Comparison of ENCODE assay signal across 9 mouse cellular contexts in the genomic region with DNA sequence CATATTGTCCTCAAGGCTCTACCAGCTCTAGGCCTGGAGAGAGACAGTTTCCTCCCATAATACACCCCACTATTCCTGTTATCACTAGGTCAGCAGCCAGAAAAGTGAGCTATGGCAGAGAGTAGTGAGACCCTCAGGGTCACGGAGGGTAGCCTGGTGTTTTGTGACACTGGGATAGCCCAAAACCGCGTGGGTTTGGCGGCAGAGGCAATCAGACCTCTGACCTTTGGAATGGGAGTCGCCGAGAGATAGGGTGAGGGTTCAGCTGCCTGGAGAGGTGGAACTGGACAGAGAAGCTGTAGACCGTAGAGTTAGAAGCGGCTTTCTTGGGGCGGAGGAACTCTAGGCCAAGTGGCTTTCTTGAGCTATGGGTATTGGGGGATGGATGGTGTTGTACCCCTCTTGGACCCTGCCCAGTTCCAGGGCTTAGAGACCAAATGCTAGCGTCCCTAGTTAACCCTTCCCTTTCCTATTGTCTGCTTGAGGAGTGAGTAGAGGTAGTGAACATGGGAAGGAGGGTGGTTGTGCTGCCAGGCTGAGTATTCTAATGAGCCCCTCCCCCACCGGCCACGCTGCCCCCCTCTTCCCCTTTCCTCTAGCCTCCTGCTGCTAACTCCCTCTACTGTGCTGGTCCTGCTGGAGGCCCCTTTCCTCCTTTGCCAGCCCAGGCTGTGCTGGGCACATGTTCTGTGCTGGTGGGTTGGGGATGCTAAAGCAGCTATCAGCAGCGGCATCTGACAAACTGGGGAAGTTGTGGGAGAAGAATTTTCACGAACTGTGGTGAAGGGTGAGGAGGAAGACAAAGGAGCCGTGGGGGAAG.
DNase-seq lines count a peak whose midpoint lies in the region; ATAC-seq and TF ChIP-seq lines count a peak whose summit lies in the region.
"Had no signal": no experiment of that assay in that cellular context is flagged by ENCODE, and none has a peak within 500 bp of the region (broad histone marks: within the 10 kb centered on the region; RNA-seq: fewer than 3 reads in every experiment).

No protein-coding gene starts in this region.

- peak overlapping the region; percentile 88 for H3K27ac ChIP-seq in heart, embryonic 12.5 days (ENCODE audit: poor library complexity, severe bottlenecking)
- peak overlapping the region; percentile 89 for H3K27ac ChIP-seq in hindbrain, embryonic 13.5 days
- peak overlapping the region; percentile 93 for H3K27ac ChIP-seq in macrophage
- H3K27ac ChIP-seq in stomach, embryonic 16.5 days (ENCODE audit: low read length): peak overlapping the region; percentile 72

- H3K9ac ChIP-seq in heart, embryonic 12.5 days: peak overlapping the region; percentile 78
- H3K9ac ChIP-seq in hindbrain, embryonic 13.5 days: peak overlapping the region; percentile 80
- H3K9ac ChIP-seq in stomach, embryonic 16.5 days (ENCODE audit: low read length): peak overlapping the region; percentile 77

- peaks cover 73% of the 10 kb centered on the region for H3K4me1 ChIP-seq in heart, embryonic 12.5 days (replicated peaks)
- H3K4me1 ChIP-seq in hindbrain, embryonic 13.5 days (replicated peaks): peaks cover 73% of the 10 kb centered on the region
- peaks cover 42% of the 10 kb centered on the region for H3K4me1 ChIP-seq in stomach, embryonic 16.5 days (ENCODE audit: control insufficient read depth, insufficient read depth, low read length)

- ATAC-seq in heart, embryonic 12.5 days (ENCODE audit: insufficient number of reproducible peaks, low FRiP score): no peak
- peak; percentile 44 for ATAC-seq in hindbrain, embryonic 13.5 days (ENCODE audit: low FRiP score)
- ATAC-seq in stomach, embryonic 16.5 days (ENCODE audit: insufficient read depth, low FRiP score): no peak

- 8% methylated on average over 15 of the region's 15 CpGs for WGBS in heart, embryonic 12.5 days
- WGBS in hindbrain, embryonic 13.5 days: 2% methylated on average over 15 of the region's 15 CpGs
- whole genome bisulfite sequencing in macrophage (ENCODE audit: missing documents): 19% methylated on average over 15 of the region's 15 CpGs
- 13% methylated on average over 15 of the region's 15 CpGs for WGBS in stomach, embryonic 16.5 days

- no peak for TF ChIP-seq POLR2A in brain, embryonic 14.5 days (IDR thresholded peaks at IDR 0.05; ENCODE audit: borderline replicate concordance, extremely low read depth, insufficient read depth, insufficient read length, poor library complexity, severe bottlenecking)

- peaks cover 67% of the 10 kb centered on the region for H3K79me2 ChIP-seq in macrophage (ENCODE audit: inconsistent target)

- no peak for TF ChIP-seq CTCF in brain, embryonic 14.5 days (IDR thresholded peaks at IDR 0.05; ENCODE audit: borderline replicate concordance, extremely low read depth, insufficient read depth, insufficient read length)

- no peaks in the 10 kb centered on the region for H3K9me3 ChIP-seq in heart, embryonic 12.5 days (replicated peaks)
- H3K9me3 ChIP-seq in hindbrain, embryonic 13.5 days: no peaks in the 10 kb centered on the region
- no peaks in the 10 kb centered on the region for H3K9me3 ChIP-seq in stomach, embryonic 16.5 days (replicated peaks; ENCODE audit: control insufficient read depth, low read length)

- H3K27me3 ChIP-seq in heart, embryonic 12.5 days (replicated peaks): no peaks in the 10 kb centered on the region
- H3K27me3 ChIP-seq in hindbrain, embryonic 13.5 days: 0 out of 2 replicates have a peak, but pooled peaks cover 3% of the 10 kb centered on the region
- H3K27me3 ChIP-seq in stomach, embryonic 16.5 days (ENCODE audit: control insufficient read depth, insufficient read depth, low read length): no peaks in the 10 kb centered on the region
- H3K27me3 ChIP-seq: CH12.LX had no signal

- peak overlapping the region; percentile 58 for H3K4me3 ChIP-seq in heart, embryonic 12.5 days
- H3K4me3 ChIP-seq in hindbrain, embryonic 13.5 days: peak overlapping the region; percentile 51
- H3K4me3 ChIP-seq in macrophage (ENCODE audit: inconsistent target): peak overlapping the region; percentile 3; the same call in 1 of the 2 replicates
- peak overlapping the region; percentile 53 for H3K4me3 ChIP-seq in stomach, embryonic 16.5 days (replicated peaks; ENCODE audit: low read length)

- DNase-seq in heart, postnatal 36 days: no peak
- peak; percentile 85 for DNase-seq in brain, embryonic 14.5 days (ENCODE audit: low read depth)
- DNase-seq in adrenal gland, adult 18-20 months (ENCODE audit: low spot score in 2 of 2): no peak
- DNase-seq in urinary bladder, adult 18-20 months (ENCODE audit: low spot score in 2 of 2): no peak

- H3K36me3 ChIP-seq in heart, embryonic 12.5 days: peaks cover 35% of the 10 kb centered on the region
- H3K36me3 ChIP-seq in hindbrain, embryonic 13.5 days: peaks cover 28% of the 10 kb centered on the region
- H3K36me3 ChIP-seq in macrophage (ENCODE audit: inconsistent target): peaks cover 13% of the 10 kb centered on the region; the same call in 1 of the 2 replicates
- H3K36me3 ChIP-seq in stomach, embryonic 16.5 days (ENCODE audit: control insufficient read depth, insufficient read depth, low read length): peaks cover 17% of the 10 kb centered on the region

- intact Hi-C loops in heart, postnatal 36 days (cut with DNase I): no loop called here

- H3K4me2 ChIP-seq in heart, embryonic 12.5 days: peak overlapping the region; percentile 72
- H3K4me2 ChIP-seq in hindbrain, embryonic 13.5 days: peak overlapping the region; percentile 69
- peak overlapping the region; percentile 84 for H3K4me2 ChIP-seq in stomach, embryonic 16.5 days (ENCODE audit: low read depth, low read length)

Comparison
In these comparisons a context has a peak if more than half of its experiments do, and no peak if none do; other contexts are left out.
1. H3K4me3 ChIP-seq: peak in every context shown above with its lines; median percentile 58 in heart, embryonic 12.5 days; 53 in stomach, embryonic 16.5 days; 51 in hindbrain, embryonic 13.5 days; 3 in macrophage.